Mouse (Mus musculus): ENCODE measurements at regions not wholly inside any gene's neighbourhood (a gene's known extent, or its start where the extent isn't known, plus 50 kb on each side); places are given as distances from the start of the nearest gene placed in this dataset.

- DNase-seq, result no peak
These were observed 535.2 kb upstream of the Adamts9 start for GRCm38 (mm10) chr6:93478521-93478920.

GRCm38 (mm10) chr6:93474981-93475380 lies 531.7 kb upstream of the Adamts9 start:
- no peak for DNase-seq

DNA sequence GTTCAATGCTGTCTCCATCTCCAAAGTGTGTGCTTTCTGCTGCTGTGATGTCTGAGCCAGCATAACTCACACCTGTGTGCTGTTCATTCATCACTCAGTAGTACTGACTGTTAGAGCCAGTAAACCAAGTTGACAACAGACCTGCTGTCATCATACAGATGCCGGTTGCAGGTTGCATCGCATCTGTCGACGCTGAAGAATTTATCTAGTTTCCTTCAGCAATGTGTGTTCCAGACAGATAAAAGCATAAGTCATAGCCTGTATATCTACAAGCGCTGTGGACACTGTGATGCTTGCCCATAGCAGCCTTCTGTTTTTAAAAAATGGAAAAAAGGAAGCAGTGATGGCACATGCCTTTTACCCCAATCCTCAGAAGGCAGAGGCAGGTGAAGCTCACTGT lies 524.6 kb upstream of the Adamts9 start:
- DNase-seq, result no peak

DNA sequence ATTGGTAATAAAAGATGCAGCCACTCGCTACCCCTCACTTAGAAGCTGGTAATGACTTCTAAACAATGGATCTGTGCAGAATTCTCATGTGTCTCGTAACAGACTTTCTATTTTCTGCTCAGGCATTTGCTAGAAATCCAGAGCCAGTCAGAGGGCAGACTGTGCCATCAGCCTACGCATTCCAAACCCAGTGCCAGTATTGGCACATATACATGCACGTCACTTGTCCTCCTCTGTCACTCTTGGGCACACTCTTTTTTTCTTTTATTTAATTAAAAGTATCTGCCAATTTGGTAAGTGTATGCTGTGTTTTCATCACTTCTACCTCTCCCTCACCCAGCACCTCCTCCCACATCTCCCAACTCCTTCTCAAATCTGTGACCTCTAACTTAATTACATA lies 519.6 kb upstream of the Adamts9 start:
- DNase-seq, result no peak

GRCm38 (mm10) chr6:93461374-93461773 lies 518.1 kb upstream of the Adamts9 start:
- no peak for DNase-seq

- DNase-seq, result no peak
These were observed 514.3 kb upstream of the Adamts9 start for GRCm38 (mm10) chr6:93457613-93458012.

DNA sequence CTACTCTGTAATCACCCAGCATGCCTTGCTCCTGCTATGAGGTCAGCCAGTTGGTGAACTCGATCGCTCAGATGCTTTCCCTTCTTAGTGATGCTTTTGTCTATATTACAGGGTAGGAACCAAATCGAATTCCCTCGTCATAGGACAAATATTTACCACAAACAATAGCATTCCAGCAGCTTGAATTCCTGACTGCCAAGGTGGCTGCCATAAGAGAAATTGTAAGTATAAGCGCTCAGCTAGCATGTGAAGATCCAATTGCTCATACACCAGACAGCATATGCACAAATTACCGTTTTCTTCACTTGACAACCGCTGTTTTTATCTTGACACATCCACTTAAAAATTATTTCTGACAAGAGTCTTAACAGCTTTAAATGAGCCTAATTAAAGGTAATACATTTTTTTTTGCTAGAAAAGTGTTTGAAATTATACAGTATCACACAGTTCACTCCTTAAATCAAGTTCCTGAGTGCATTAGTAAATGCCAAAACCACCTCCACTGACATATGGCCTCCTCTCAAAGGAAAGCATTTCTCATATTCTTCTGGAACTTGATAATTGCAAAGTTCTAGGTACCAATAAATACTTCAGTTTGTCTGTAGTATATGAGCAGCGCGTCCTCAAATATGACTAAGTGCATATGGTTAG lies 513.2 kb upstream of the Adamts9 start:
- DNase-seq, result no peak

GRCm38 (mm10) chr6:93445568-93445967 lies 502.3 kb upstream of the Adamts9 start:
- peak; percentile 77 for DNase-seq

- DNase-seq, result peak; percentile 46
These were observed 501.8 kb upstream of the Adamts9 start for GRCm38 (mm10) chr6:93445124-93445523.

DNA sequence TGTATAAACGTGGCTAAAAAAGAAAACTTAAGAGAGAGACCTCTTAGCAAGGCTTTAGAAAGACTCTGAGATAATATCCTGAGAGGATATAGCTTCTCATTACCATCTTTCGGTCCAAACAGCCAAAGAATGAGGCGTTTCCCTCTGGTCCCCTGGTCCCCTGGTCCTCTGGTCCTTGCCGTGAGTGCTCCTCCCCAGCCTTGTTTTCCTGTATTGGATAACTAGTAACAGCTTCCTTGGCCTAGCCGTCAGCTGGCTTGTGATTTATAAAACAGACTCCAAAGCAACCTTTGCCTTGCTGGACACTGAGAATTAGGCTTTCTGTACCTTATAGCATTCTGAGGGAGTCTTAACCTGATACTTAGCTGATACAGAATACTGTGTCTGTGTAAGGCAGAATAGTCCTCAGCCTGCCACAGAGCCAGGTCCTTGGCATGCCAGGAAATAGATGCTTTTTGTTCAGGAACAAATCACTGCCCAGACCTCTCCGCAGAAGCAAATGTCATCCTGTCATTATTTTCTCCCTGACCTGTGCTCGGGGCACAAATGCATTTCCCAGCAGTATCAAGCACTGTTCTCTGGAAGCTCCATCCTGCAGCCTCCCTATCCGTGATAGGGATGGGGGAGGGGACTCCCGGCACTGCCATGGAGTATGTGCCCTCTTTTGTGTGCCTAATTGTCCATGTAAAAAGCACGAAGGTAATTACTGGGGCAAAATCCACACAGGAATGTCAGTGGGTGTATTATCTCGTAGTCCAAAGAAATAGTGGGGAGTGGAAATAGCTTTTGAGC lies 500.7 kb upstream of the Adamts9 start:
- DNase-seq, result no peak

- DNase-seq, result no peak
These were observed 490.2 kb upstream of the Adamts9 start for GRCm38 (mm10) chr6:93433446-93433845.

DNA sequence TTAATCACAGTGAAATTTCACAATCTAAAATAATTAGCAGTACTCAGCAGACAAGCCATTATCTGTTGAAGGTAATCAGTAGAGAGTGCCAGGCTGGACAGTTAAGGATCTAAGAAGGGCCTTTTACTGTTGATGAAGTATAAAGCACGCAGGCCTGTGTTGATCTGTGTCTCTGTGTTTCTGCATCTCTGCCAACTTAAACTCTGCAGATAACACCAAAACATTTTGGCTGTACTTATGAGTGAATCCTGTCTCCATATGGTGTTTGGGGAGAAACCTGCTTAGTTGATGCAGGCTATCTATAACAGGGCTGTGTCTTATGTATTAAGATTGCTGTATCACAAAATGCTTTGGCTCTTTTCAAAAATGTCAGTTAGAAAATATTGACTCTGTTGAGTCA lies 482.8 kb upstream of the Adamts9 start:
- no peak for DNase-seq

GRCm38 (mm10) chr6:93422906-93423305 lies 479.6 kb upstream of the Adamts9 start:
- DNase-seq, result no peak

DNA sequence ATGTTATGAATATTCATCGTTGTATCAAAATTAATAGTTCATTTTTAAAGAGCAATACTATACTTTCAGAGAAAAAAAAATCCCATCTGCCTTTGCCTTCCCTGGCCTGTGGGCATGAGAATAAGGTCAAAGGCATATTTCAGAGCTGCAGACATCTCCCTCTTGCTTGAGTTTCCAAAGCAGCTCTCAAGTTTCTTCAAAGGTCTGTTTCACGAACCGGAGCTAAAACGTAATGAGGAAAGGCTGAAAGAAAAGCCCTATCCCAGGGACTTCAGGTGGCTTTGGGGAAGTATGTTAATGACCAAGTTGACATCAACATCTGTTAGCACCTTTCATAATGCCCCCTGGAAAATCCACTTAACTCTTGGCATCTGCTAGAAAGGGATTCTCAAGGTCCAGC lies 479.0 kb upstream of the Adamts9 start:
- no peak for DNase-seq

DNA sequence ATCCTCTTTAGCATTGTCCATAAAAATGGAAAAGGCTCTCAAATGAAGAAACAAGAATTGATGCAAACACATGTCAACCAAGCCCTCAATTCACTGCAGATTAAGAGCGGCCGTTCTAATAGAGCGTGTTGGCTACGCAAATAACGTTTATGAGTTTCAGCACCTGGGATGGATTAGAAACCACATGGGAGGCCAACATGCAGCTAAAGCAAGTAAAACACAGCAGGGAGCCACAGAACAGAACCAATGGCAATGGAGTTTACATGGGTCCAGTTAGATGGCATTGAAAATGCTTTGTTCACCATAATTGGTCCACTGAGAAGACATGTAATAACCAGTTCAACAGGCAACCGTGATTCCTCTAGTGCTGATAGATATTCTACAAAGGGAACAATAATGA lies 474.3 kb upstream of the Adamts9 start:
- DNase-seq, result no peak

DNA sequence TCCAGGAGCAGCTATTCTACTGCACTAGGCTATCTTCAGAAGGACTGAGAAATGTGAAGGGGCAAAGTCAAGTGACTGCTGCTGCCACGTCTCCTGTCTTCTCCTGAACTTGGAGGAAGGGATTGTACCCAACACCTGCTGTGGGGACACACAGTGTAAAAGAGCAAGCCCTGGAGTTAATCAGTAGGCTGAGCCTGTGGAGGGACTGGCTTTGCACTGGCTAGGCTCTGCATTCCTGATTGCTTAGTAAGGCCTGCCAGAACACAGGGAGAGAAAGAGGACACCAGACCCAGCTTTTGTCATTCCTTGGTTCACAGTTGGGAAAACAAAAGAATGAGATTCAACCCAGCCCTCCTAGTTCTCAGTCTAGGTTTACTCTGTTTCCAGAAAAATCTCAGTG lies 472.7 kb upstream of the Adamts9 start:
- DNase-seq, result no peak

GRCm38 (mm10) chr6:93411077-93411452 lies 467.8 kb upstream of the Adamts9 start:
- DNase-seq, result no peak

GRCm38 (mm10) chr6:93410416-93411076 lies 467.3 kb upstream of the Adamts9 start:
- DNase-seq, result peak; percentile 10

DNA sequence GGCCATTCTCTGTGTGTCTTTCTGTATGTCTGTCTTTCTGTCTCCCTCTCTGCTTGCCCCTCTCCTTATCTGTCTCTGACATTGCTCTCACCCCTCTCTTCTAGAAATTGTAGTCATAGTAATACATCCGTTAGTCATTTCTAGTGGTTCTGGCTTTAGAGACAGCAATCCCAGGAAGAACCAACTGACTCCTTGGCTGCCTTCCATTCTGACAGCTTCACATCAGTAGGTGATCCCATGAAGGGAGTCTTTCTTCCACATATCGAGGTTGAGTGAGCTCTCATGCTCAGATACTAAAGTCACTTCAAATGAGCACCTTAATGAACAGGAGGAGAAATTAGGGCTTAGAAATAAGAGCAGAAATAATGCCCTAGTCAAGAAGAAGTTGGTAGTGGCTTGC lies 455.3 kb upstream of the Adamts9 start:
- no peak for DNase-seq

GRCm38 (mm10) chr6:93397074-93397473 lies 453.8 kb upstream of the Adamts9 start:
- no peak for DNase-seq

- DNase-seq, result no peak
These were observed 452.7 kb upstream of the Adamts9 start for GRCm38 (mm10) chr6:93395952-93396351.

GRCm38 (mm10) chr6:93395296-93395695 lies 452.0 kb upstream of the Adamts9 start:
- DNase-seq, result no peak

- DNase-seq, result no peak
These were observed 450.3 kb upstream of the Adamts9 start for GRCm38 (mm10) chr6:93393551-93393950.

GRCm38 (mm10) chr6:93392402-93392801 lies 449.1 kb upstream of the Adamts9 start:
- DNase-seq, result no peak
